Mouse (Mus musculus) mesoderm, embryonic 11.5 days (tissue): ENCODE measurements around the gene Pop7.

Experiments used
- DNase-seq: peaks from one replicate; pipeline ENCODE4 v3.0.0-alpha.2; 2012; ENCODE audit warnings: low read depth, low spot score

Pop7 gene

GRCm38 (mm10) chr5:137528247-137528968, 26.1 kb upstream of the Pop7 start:
- DNase-seq: no peak

- DNase-seq: no peak
Observed at GRCm38 (mm10) chr5:137527413-137527812, 25.1 kb upstream of the Pop7 start.

GRCm38 (mm10) chr5:137526192-137526936, 24.0 kb upstream of the Pop7 start:
- no peak for DNase-seq

- no peak for DNase-seq
Observed at GRCm38 (mm10) chr5:137525511-137525910, 23.2 kb upstream of the Pop7 start.

- DNase-seq: no peak
Observed at GRCm38 (mm10) chr5:137524671-137525070, 22.4 kb upstream of the Pop7 start.

GRCm38 (mm10) chr5:137524251-137524515, 21.9 kb upstream of the Pop7 start:
- DNase-seq: no peak

GRCm38 (mm10) chr5:137523396-137524250, 21.3 kb upstream of the Pop7 start:
- no peak for DNase-seq

- DNase-seq: no peak
Observed at GRCm38 (mm10) chr5:137522711-137523110, 20.4 kb upstream of the Pop7 start.

GRCm38 (mm10) chr5:137521861-137522260, 19.5 kb upstream of the Pop7 start:
- DNase-seq: no peak

- DNase-seq: no peak
Observed at GRCm38 (mm10) chr5:137519691-137520550, 17.6 kb upstream of the Pop7 start.

- DNase-seq: peak; percentile 34
Observed at GRCm38 (mm10) chr5:137518436-137518835, 16.1 kb upstream of the Pop7 start, which contains the start of gene Gigyf1. Gene Gigyf1, plus strand, starts transcription at chr5:137518548.

- DNase-seq: no peak
Observed at GRCm38 (mm10) chr5:137514811-137515210, 12.5 kb upstream of the Pop7 start.

GRCm38 (mm10) chr5:137513951-137514721, 11.8 kb upstream of the Pop7 start:
- no peak for DNase-seq

GRCm38 (mm10) chr5:137512847-137513794, 10.8 kb upstream of the Pop7 start:
- DNase-seq: peak; percentile 58

- DNase-seq: no peak
Observed at GRCm38 (mm10) chr5:137511706-137512105, 9.4 kb upstream of the Pop7 start.

GRCm38 (mm10) chr5:137510573-137511390, 8.5 kb upstream of the Pop7 start:
- DNase-seq: no peak

- peak; percentile 73 for DNase-seq
Observed at GRCm38 (mm10) chr5:137510014-137510501, 7.7 kb upstream of the Pop7 start.

GRCm38 (mm10) chr5:137504041-137504440, 1.7 kb upstream of the Pop7 start:
- DNase-seq: no peak
